Mouse (Mus musculus) heart, postnatal 4 days (tissue): Measurements from ENCODE around the gene Ccdc150. TPM values are rescaled to one million over a fixed set of nuclear protein-coding genes. Genes with fewer than 3 reads are reported as not detected.

Experiments used
- DNase-seq: peaks from one replicate; pipeline ENCODE4 v3.0.0; 2021
- total RNA-seq, 2 experiments: library from RNA; stranded (reverse); gene quantifications; 2 replicates each; pipeline ENCODE4 v1.2.3; 2021

Gene Ccdc150
- total RNA-seq: under 1 TPM; 0.21 to 0.50 TPM

GRCm38 (mm10) chr1:54250158-54250866, at the start of gene Ccdc150:
Gene Ccdc150 (plus strand): TSS chr1:54250683.
- peak; percentile 97 for DNase-seq

GRCm38 (mm10) chr1:54220273-54220672, 30.2 kb upstream of the Ccdc150 start:
- no peak for DNase-seq

GRCm38 (mm10) chr1:54242722-54243121, 7.8 kb upstream of the Ccdc150 start:
- DNase-seq: no peak

GRCm38 (mm10) chr1:54275552-54275951, 25.1 kb downstream of the Ccdc150 start:
- DNase-seq: no peak

GRCm38 (mm10) chr1:54279628-54280027, 29.1 kb downstream of the Ccdc150 start:
- no peak for DNase-seq

GRCm38 (mm10) chr1:54280651-54281050, 30.2 kb downstream of the Ccdc150 start:
- no peak for DNase-seq

- no peak for DNase-seq
Measured at GRCm38 (mm10) chr1:54306404-54306803, 55.9 kb downstream of the Ccdc150 start.

- no peak for DNase-seq
Measured at GRCm38 (mm10) chr1:54326647-54327046, 76.2 kb downstream of the Ccdc150 start.

- no peak for DNase-seq
Measured at GRCm38 (mm10) chr1:54327876-54328545, 77.5 kb downstream of the Ccdc150 start.

GRCm38 (mm10) chr1:54332988-54333387, 82.5 kb downstream of the Ccdc150 start:
- DNase-seq: peak; percentile 54

GRCm38 (mm10) chr1:54354786-54355185, 104.3 kb downstream of the Ccdc150 start:
- no peak for DNase-seq

- peak; percentile 20 for DNase-seq
Measured at GRCm38 (mm10) chr1:54355485-54355884, 105.0 kb downstream of the Ccdc150 start.

- DNase-seq: no peak
Measured at GRCm38 (mm10) chr1:54356566-54356965, 106.1 kb downstream of the Ccdc150 start.

GRCm38 (mm10) chr1:54377506-54378051, 127.1 kb downstream of the Ccdc150 start:
- peak; percentile 51 for DNase-seq

GRCm38 (mm10) chr1:54380978-54381914, 130.8 kb downstream of the Ccdc150 start:
- DNase-seq: peak; percentile 76

GRCm38 (mm10) chr1:54384221-54384620, 133.7 kb downstream of the Ccdc150 start:
- DNase-seq: no peak

GRCm38 (mm10) chr1:54402736-54403135, 152.3 kb downstream of the Ccdc150 start:
- DNase-seq: no peak

Other genes starting within 250 kb of the Ccdc150 start
- 10 to 100 TPM; 14.5 to 14.6 TPM for gene Hecw2, start 55.5 kb upstream of the Ccdc150 start, total RNA-seq
- 10 to 100 TPM; 14.8 to 18.1 TPM for gene Gtf3c3, start 188.3 kb downstream of the Ccdc150 start, total RNA-seq